Mouse (Mus musculus) erythroblast, embryonic 14.5 days (primary cell): Measurements from ENCODE around the gene Lamc1.

Source experiments
- GATA1 ChIP-seq: IDR thresholded peaks from 2 replicates; pipeline ENCODE4 v1.6.1; 2012; ENCODE audit warnings: low read length, inconsistent platforms, mixed read lengths
- TAL1 ChIP-seq: IDR thresholded peaks from 3 replicates; pipeline ENCODE4 v1.6.1; 2012; ENCODE audit warnings: low read length, inconsistent platforms, mixed read lengths

- TF ChIP-seq GATA1: no peak
- TF ChIP-seq TAL1: no peak
These were observed 80.9 kb downstream of the Lamc1 start for GRCm38 (mm10) chr1:153251590-153252206.
